Mouse (Mus musculus) spleen, adult 2 months (tissue): ENCODE measurements at regions not wholly inside any gene's neighbourhood (a gene's known extent, or its start where the extent isn't known, plus 50 kb on each side); places are given as distances from the start of the nearest gene placed in this dataset.

ENCODE experiments used
- DNase-seq, 2 experiments: peaks; one replicate each; pipeline versions ENCODE4 v3.0.0 to v3.0.0-alpha.2; 2012 to 2021; ENCODE audit warnings: low spot score in 2 of 2, low read depth in 1 of 2
- H3K27ac ChIP-seq: fragments of 200-500 bp; 2 replicates; pipeline ENCODE4 v1.5.1; 2012; ENCODE audit warnings: low read length, inconsistent platforms; ENCODE audit not compliant: insufficient read depth
- H3K27me3 ChIP-seq: fragments of 200-500 bp; 2 replicates; pipeline ENCODE4 v1.6.1; 2012; ENCODE audit warnings: mild to moderate bottlenecking, moderate library complexity, low read length, inconsistent platforms; ENCODE audit not compliant: control insufficient read depth, insufficient read depth
- H3K36me3 ChIP-seq: fragments of 200-500 bp; 2 replicates; pipeline ENCODE4 v1.6.1; 2012; ENCODE audit warnings: mild to moderate bottlenecking, low read length, inconsistent platforms; ENCODE audit not compliant: control insufficient read depth, insufficient read depth
- H3K4me1 ChIP-seq: fragments of 200-500 bp; 2 replicates; pipeline ENCODE4 v1.6.1; 2011; ENCODE audit warnings: inconsistent platforms; ENCODE audit not compliant: control insufficient read depth, insufficient read depth, insufficient read length
- H3K4me3 ChIP-seq: fragments of 200-500 bp; 2 replicates; pipeline ENCODE4 v1.5.1; 2011; ENCODE audit warnings: mild to moderate bottlenecking, inconsistent platforms; ENCODE audit not compliant: insufficient read depth, insufficient read length; ENCODE audit errors: extremely low read depth
- CTCF ChIP-seq: fragments of 200-500 bp; IDR thresholded peaks from 2 replicates; pipeline ENCODE4 v1.5.1; 2011; ENCODE audit warnings: mild to moderate bottlenecking, inconsistent platforms; ENCODE audit not compliant: insufficient read depth, insufficient read length, insufficient replicate concordance; ENCODE audit errors: extremely low read depth
- POLR2A ChIP-seq: fragments of 200-500 bp; IDR thresholded peaks from 2 replicates; pipeline ENCODE4 v1.6.1; 2011; ENCODE audit warnings: low read depth, low read length, inconsistent platforms
- WGBS: fragments of 180-500 bp; shearing (Covaris S2); methylation state at CpG from one replicate; pipeline ENCODE4 v1.1.7; 2018; 5-methylcytosine and 5-hydroxymethylcytosine counted together

DNA sequence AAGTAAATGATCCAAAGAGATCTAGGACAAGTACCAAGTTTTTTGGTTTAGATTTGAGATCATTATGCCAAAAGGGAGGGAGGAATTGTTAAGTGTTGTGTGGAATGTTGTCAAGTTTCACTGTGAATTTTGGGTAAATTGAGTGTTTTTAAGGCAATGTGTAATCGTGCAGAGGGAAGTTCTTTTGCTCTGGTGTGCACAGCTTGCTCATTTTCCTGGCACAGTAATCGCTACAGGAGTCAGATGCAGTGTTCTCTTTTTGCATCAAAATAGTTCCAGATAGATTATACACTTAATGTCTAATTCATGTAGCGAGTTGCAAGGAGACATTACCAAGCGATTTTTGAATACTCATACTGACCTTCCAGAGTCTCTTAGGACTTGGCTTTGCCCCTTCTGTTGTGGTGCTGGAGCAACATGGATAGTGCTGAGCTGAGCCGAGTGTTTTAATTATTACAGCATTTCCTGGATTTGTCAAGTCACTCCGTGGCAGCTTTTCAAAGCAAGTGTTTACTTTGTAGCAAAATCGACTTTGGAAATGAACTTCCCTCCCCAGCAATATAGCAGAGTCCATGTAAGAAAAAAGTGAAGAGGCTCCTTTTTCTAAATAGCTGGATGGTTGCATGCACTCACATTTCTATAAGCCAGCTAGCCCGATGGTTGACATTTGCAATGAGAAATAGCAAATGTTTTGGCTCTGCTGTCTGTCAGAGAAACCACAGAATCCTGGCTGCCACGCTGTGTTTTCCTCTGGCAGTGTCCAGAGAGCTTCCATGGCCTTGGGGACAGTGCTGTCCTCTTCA is 66.6 kb downstream of the 4930426L09Rik start:
- 30% methylated on average over 9 of the region's 9 CpGs for WGBS
- H3K27me3 ChIP-seq: no peaks in the 10 kb centered on the region
- TF ChIP-seq POLR2A (no peak), CTCF (no peak)
- no peak overlapping the region for H3K27ac ChIP-seq
- H3K36me3 ChIP-seq: no peaks in the 10 kb centered on the region
- H3K4me3 ChIP-seq: no peak overlapping the region
- DNase-seq: no peak
- no peaks in the 10 kb centered on the region; the same call in 1 of the 2 replicates for H3K4me1 ChIP-seq

DNA sequence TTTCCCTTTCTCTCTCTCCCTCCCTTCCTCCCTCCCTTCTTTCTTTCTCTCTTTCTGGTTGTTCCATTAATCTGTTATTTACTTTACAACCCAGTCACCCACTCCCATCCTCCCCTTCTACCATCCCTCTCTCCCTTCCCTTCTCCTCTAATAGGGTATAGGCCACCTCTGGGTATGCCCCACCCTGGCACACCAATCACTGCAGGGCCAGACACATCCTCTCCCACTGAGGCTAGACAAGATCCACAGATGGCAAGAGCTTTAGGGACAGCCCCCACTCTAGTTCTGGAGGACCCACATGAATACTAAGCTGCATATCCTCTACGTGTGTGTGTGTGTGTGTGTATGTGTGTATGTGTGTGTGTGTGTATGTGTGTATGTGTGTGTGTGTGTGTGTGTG is 67.4 kb downstream of the 4930426L09Rik start:
- TF ChIP-seq POLR2A (no peak), CTCF (no peak)
- no peak overlapping the region; the same call in 1 of the 2 replicates for H3K27ac ChIP-seq
- no peaks in the 10 kb centered on the region for H3K27me3 ChIP-seq
- H3K4me3 ChIP-seq: no peak overlapping the region
- DNase-seq: no peak
- no peaks in the 10 kb centered on the region for H3K36me3 ChIP-seq
- no peaks in the 10 kb centered on the region; the same call in 1 of the 2 replicates for H3K4me1 ChIP-seq
- 71% methylated on average over 1 of the region's 1 CpGs for WGBS

DNA sequence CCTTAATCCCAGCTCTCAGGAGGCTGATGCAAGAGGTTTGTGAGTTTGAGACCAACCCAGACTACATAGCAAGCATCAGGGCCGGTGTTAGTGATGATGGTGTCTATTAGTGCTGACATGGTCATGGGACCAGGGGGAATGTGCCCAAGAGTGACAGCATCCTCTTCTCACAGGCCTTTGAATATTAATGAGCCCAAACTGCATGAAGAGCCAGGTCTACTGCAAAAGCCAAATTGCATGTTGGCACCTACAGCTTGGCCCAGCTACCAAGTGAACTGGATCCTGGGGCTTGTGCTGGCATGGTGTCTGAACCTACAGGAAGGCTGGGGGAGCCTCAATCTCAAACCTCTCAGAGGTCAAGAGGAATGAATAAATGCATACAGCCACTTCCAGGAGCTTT is 70.0 kb downstream of the 4930426L09Rik start:
- TF ChIP-seq CTCF: no peak
- no peak for TF ChIP-seq POLR2A
- Histone ChIP-seq H3K27me3 (no peaks in the 10 kb centered on the region), H3K4me3 (no peak overlapping the region), H3K27ac (no peak overlapping the region), H3K36me3 (no peaks in the 10 kb centered on the region), H3K4me1 (no peaks in the 10 kb centered on the region; the same call in 1 of the 2 replicates)
- DNase-seq: no peak
- 93% methylated on average over 1 of the region's 1 CpGs for WGBS

DNA sequence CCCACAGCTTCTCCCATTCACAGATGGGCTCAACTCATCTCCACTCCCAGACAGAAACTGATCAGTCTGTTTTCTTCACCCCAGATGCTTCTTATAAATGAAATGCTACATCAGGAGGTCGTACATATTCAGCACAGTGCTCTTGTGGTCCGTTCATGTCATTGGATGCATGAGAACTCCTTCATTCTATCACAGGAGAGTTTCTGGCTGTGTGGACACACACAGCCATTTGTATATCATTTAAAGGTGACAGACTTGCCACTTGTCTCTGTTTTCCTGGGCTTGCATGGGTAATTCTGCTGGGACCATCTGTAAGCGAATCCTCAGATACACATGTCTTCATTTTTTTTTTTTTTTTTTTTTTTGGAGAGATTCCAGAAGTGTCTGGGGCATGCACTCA is 85.7 kb downstream of the 4930426L09Rik start:
- no peak for DNase-seq
- Histone ChIP-seq H3K4me3 (no peak overlapping the region), H3K27me3 (no peaks in the 10 kb centered on the region), H3K27ac (no peak overlapping the region), H3K36me3 (no peaks in the 10 kb centered on the region), H3K4me1 (no peaks in the 10 kb centered on the region)
- TF ChIP-seq CTCF (no peak), POLR2A (no peak)
- 78% methylated on average over 3 of the region's 3 CpGs for WGBS

DNA sequence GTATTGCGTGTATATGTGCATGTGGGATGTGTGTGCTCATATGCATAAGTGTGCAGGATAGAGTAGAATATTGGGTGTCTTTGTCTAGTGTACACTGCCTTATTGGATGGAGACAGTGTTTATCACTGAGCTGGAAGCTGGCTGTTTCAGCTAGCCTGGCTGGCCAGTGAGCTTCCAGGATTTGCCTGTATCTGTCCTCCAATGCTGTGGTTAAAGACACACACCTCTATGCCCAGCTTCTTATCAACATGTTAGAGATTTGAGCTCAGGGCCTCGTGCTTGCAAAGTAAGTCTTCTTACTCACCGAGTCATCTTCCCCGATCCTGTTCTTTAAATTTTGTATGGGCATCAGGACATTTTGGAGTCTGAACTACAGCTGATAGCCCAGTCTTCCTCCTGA is 87.0 kb downstream of the 4930426L09Rik start:
- no peak for DNase-seq
- H3K27ac ChIP-seq: no peak overlapping the region
- H3K36me3 ChIP-seq: no peaks in the 10 kb centered on the region
- H3K4me1 ChIP-seq: no peaks in the 10 kb centered on the region
- WGBS: 89% methylated on average over 4 of the region's 4 CpGs
- TF ChIP-seq CTCF (no peak), POLR2A (no peak)
- no peaks in the 10 kb centered on the region for H3K27me3 ChIP-seq
- no peak overlapping the region for H3K4me3 ChIP-seq

DNA sequence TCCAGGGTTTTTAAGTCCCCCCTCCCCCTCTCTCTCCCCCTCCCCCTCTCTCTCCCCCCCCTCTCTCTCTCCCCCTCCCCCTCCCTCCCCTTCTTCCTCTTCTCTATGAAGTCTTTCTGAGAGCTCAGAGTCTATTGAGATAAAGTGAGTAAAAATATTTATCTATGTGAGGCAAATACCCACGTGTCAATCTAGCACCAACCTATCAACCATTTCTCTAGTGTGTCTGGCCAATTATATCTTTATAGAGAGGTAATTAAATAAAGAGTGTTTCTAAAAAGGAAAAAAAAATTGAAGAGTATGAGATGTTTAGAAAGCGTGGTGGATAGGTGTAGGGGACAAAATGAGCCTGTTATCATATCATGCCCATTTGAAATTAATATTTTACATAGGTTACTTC is 88.0 kb downstream of the 4930426L09Rik start:
- H3K27ac ChIP-seq: no peak overlapping the region
- no peaks in the 10 kb centered on the region for H3K4me1 ChIP-seq
- no peak overlapping the region for H3K4me3 ChIP-seq
- H3K36me3 ChIP-seq: no peaks in the 10 kb centered on the region
- DNase-seq: no peak
- H3K27me3 ChIP-seq: no peaks in the 10 kb centered on the region
- TF ChIP-seq POLR2A (no peak), CTCF (no peak)
- WGBS: 65% methylated on average over 2 of the region's 2 CpGs

DNA sequence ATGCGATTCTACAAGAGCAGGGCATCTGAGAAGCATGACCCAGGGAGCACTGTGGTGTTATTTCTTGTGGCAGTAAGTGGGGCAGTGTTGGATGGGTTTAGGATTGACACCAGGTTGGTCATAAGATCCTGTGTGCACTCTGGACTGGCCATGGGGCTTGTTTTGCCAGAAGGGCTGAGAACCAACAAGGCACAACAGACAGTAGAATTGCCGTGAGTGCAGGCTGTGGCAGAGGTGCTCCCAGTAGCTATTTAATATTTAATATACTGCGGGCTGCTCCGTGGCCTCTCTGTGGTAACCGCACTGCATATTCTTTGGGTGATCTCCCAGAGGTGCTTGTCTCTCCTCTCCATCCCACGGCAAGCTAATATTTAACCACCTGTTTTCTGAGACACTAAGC is 88.5 kb downstream of the 4930426L09Rik start:
- H3K27me3 ChIP-seq: no peaks in the 10 kb centered on the region
- no peaks in the 10 kb centered on the region for H3K36me3 ChIP-seq
- no peak overlapping the region for H3K27ac ChIP-seq
- TF ChIP-seq CTCF: no peak
- TF ChIP-seq POLR2A: no peak
- no peaks in the 10 kb centered on the region for H3K4me1 ChIP-seq
- 95% methylated on average over 6 of the region's 6 CpGs for WGBS
- no peak overlapping the region for H3K4me3 ChIP-seq
- DNase-seq: no peak

DNA sequence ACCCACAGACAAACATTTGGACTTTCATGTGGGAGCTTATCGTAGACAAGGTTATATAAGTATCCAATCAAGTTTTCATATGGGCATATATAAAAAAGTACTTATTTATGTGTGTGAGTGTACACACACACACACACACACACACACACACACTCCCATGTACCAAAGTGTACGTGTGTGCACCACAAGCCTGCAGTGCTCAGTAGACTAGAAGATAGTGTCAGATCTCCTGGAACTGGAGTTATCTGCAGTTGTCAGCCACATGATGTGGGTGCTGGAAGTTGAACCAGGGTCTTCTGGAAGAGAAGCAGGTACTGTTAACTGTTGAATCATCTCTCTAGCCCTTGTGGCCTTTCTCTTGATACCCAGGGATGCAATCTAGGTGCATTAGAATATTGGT is 99.7 kb upstream of the Armc3 start:
- H3K27me3 ChIP-seq: no peaks in the 10 kb centered on the region
- TF ChIP-seq POLR2A: no peak
- TF ChIP-seq CTCF: no peak
- H3K4me3 ChIP-seq: no peak overlapping the region
- H3K27ac ChIP-seq: no peak overlapping the region
- no peaks in the 10 kb centered on the region for H3K4me1 ChIP-seq
- no peaks in the 10 kb centered on the region for H3K36me3 ChIP-seq
- 93% methylated on average over 2 of the region's 2 CpGs for WGBS
- DNase-seq: no peak
